Mouse (Mus musculus) cerebellum, postnatal 14 days (tissue): Measurements from ENCODE around the gene Gm37240.

Experiments
- DNase-seq, 2 experiments: peaks; one replicate each; pipeline ENCODE4 v3.0.0; 2021; ENCODE audit warnings: mixed read lengths in 2 of 2

Gm37240 gene

GRCm38 (mm10) chr3:84807826-84808225 lies 1079.5 kb downstream of the Gm37240 start:
- DNase-seq: no peak

DNA sequence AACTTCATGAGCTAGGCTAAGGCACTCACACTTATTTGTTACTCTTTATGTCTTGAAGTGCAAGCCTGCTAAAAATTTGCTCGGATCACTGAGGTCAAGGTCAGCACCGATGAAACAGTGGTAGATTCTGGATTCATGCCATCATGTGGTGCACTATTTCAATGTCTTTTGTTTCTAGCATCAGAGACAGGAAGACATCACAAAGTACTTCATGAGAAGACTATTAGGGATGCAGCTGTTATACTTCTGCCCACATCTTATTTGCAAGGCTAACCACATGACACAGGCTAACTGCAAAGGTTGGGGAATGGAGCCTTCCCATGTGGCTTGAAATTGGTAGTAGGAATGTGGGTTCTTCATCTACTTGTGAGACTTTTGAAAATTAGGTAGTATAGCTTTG lies 1081.1 kb downstream of the Gm37240 start:
- no peak for DNase-seq

- DNase-seq: no peak
Measured at GRCm38 (mm10) chr3:84804036-84804435, 1083.3 kb downstream of the Gm37240 start.

DNA sequence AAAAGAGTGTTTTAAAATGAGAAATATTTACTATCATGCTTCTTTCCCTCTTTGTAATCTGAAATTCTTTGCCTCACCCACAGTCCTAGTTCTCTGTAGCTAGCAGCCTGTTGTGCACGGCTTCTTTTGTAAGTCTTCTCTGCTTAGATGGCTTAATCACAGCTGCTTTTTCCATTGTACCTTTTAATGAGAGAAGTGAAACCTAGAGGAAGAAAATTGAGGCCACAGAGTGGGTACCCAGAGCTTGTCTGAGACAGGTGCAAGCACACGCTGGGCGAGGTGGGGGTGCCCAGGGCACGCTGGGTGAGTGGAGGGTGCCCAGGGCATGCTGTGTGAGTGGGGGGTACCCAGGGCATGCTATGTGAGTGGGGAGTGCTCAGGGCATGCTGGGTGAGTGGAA lies 1099.4 kb downstream of the Gm37240 start:
- no peak for DNase-seq

- DNase-seq: no peak
Measured at GRCm38 (mm10) chr3:84776084-84776483, 1111.2 kb downstream of the Gm37240 start.

DNA sequence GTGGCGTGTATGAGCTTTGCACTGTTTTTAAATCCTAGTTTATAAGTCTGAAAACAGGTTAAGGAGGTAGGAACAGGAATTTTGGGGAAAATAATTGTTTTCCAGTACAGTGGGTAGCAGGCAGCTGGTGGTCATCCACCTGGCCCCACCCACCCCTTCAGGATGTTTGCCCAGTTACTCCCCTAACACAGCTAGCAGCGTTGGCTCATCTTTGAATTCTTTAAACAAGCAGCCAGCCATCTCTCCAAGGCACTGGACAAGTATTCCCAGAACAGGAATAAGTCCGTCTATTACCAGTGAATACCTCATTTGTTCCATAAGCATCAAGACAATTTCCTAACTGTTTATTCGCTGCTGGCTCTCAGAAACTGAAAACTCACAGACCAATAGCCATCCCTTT lies 1111.7 kb downstream of the Gm37240 start:
- no peak for DNase-seq

GRCm38 (mm10) chr3:84775067-84775423 lies 1112.3 kb downstream of the Gm37240 start:
- DNase-seq: no peak

DNA sequence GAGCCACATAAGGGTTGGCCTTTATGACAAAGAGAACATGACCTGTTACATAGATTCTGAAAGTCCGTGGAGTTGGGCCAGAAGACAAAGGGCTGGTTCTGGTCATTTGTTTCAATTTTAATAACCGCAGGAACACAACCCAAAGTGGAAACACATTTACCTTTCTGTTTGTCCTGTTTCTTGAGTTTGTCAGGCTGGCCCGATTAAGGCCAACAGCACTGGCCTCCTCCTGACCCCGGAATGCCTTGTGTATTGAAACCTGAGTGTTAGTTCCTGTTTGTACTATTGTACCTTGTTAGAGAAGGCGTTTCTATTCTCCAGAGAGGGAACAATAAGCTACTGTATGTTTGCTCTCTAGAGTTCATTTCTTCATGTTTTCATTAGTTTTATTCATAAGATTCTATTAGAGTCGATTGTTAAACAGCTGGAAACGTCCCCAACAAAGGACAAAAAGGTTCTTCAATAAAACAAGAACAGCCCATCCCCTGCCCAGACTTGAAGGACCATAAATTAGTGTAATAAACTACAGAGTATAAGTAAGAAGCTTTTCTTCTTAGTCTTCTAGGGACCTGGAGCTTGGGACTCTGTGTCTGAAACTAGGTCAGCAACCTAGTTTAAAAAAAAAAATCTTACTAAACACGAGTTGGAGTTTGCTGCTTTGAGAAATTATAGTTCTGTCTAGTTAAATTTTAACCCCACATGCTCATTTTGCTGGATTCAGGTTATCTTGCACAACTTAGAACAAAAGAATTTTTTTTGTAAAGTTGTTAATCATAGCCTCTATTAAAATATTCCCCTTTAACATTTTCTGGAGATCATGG lies 1112.9 kb downstream of the Gm37240 start:
- DNase-seq: no peak

DNA sequence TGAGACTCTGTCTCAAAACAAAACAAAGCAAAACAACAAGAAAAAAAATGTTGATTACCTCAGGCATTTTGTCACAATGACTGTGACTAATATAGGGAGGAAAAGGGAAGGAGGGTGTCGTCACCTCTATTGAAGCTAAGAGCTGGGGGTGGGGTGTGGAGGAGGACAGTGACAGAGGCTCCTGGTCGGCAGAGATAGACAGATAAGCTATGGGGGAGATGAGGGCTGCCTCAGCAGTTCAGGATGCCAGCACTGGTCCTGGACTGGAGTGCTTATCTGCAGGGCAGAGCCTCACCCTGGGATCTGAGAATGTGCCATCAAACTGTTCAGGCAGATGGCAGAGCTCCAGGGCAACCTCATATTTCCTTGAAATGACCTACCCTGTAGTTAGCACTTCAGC lies 1115.3 kb downstream of the Gm37240 start:
- DNase-seq: no peak

DNA sequence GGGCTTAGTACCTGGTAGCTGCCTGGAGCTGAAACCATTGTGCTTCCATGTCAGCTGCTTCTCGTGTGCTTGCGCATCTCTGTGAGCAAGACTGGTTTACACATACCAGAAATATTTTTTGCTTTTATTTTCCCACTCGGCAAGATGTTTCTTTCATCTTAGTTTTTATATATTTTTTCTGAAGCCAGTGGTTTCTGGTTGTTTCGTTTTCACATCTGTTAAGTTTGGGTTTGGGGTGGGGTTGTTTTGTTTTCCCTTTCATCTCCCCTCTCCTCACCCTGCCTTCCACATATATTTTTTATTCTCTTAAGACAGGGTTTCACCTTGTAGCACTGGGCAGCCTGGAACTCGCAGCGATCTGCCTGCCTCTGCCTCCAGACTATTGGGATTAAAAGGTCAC lies 1116.8 kb downstream of the Gm37240 start:
- no peak for DNase-seq

GRCm38 (mm10) chr3:84769411-84769810 lies 1117.9 kb downstream of the Gm37240 start:
- no peak for DNase-seq

GRCm38 (mm10) chr3:84768940-84769339 lies 1118.4 kb downstream of the Gm37240 start:
- no peak for DNase-seq

GRCm38 (mm10) chr3:84753816-84754215 lies 1133.5 kb downstream of the Gm37240 start:
- DNase-seq: no peak

DNA sequence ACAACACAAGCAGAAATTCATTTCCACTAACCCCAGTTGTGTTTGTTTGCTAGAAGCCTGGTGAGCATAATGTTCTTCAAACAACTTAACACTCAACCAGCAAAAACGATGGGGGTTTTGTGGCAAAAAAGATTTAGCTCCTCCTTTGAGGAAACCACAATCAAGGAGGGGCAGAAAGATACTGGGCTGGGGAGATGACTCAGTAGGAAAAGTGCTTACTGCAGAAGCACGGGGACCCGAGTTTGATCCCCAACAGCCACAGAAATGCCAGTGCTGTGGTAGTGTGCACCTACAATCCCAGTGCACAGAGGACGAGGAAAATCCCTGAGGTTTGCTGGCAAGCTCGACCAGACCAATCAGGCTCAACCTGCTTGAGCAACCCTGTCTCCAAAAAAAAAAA lies 1138.1 kb downstream of the Gm37240 start:
- DNase-seq: no peak

- DNase-seq: no peak
Measured at GRCm38 (mm10) chr3:84748139-84748538, 1139.2 kb downstream of the Gm37240 start.

- peak; percentile 29 to 39 for DNase-seq
Measured at GRCm38 (mm10) chr3:84745537-84746189, 1141.7 kb downstream of the Gm37240 start.

DNA sequence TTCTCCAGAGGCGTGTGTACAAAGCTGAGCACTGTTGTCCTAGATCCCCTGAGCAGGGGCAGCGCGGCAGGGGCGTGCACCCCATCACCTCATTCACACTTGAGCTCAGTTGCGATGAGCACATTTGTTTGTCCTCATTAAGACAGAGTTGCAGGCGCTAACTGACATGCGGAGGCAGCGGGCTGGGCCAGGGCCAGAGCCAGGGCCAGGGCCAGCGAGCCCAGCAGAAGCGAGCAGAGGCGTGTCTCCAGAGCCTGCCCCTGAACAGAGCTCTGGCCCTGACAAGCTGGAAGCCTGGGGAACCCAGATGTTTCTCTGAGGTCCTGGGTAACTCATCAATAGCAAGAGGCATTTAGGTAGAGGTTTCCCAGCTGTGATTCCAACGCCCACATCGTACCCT lies 1142.6 kb downstream of the Gm37240 start:
- peak in 1 of 2 experiments; percentile 13 for DNase-seq

DNA sequence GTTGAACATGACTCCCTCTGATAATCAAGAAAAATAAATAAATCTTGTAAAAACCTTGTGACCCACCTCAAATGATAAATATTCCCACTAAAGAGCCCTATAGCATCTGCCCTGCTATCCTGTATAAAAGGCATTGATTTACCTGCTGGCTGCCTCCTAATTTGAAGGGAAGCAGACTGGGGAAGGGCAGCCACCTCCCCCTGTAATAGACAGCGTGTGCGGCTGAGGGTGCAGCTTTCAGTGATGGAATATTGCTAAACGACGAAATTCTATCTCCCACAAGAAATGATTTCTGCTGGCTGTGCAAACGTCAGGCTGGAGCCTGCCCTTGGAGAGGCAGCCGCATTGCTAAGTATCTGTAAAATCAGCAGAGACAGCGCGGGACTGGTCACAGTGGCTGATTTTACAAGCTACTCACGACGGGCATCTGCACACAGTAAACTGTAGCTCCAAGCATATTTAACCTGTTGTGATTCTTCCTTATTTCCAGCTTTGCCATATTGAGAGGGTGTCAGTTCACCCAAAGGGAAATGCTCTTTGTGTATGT lies 1147.2 kb downstream of the Gm37240 start:
- no peak for DNase-seq

- DNase-seq: no peak
Measured at GRCm38 (mm10) chr3:84737137-84737536, 1150.2 kb downstream of the Gm37240 start.

- no peak for DNase-seq
Measured at GRCm38 (mm10) chr3:84735716-84736115, 1151.6 kb downstream of the Gm37240 start.

DNA sequence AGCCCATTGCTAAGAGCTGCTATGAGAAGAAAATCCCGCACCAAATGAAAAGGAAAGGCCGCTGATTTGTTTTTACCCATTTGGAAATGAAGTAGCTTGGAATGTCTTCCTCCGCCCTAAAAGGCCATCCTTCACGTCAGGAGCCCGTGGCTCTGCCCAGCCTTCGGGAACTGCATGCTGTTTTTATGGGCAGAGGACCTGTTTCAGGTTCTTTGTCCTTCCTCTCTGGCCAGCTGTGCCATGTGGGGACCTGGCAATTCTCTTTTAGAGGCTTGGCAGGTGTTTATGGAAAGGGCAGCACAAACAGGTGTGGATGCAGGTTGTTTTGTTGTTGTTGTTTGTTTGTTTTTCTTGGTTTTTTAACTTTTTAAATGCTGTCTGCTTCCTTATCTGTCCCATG lies 1154.8 kb downstream of the Gm37240 start:
- DNase-seq: peak in 1 of 2 experiments; percentile 24

GRCm38 (mm10) chr3:84732016-84732502 lies 1155.3 kb downstream of the Gm37240 start:
- DNase-seq: peak; percentile 47 to 57

- DNase-seq: peak in 1 of 2 experiments; percentile 58
Measured at GRCm38 (mm10) chr3:84731403-84732015, 1155.8 kb downstream of the Gm37240 start.
